Mouse (Mus musculus) lung, postnatal 10 days (tissue): ENCODE measurements around the gene Stk11ip.
A peak's percentile ranks its signal among the peaks of the same experiment; 100 is the strongest.

ENCODE experiments used
- DNase-seq: peaks from one replicate; pipeline ENCODE4 v3.0.0; 2021

Gene Stk11ip

GRCm38 (mm10) chr1:75521321-75522031, at the start of gene Stk11ip:
TSS of gene Stk11ip (plus strand) at chr1:75521529.
- DNase-seq, result peak; percentile 97

DNA sequence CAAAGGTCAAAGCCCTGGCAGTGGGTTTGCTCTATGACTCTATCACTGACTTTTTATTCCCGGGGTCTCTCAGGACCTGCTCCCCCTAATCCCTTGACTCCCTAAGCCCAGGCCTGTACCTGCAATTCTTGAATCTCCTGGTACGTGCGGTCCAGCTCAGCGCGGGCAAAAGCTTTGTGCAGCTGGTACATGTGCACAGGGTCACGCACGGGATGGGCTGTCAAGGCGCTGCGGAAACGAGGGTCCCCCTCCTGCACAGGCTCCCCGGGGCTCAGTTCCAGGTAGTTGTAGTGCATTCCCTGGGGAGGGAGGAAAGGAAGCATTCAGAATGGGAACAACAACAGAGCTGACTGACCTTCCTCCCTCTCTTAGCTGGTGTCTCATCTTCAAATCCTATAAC, 44.9 kb upstream of the Stk11ip start:
- DNase-seq, result no peak

GRCm38 (mm10) chr1:75477264-75477965, 43.9 kb upstream of the Stk11ip start:
- peak; percentile 86 for DNase-seq

DNA sequence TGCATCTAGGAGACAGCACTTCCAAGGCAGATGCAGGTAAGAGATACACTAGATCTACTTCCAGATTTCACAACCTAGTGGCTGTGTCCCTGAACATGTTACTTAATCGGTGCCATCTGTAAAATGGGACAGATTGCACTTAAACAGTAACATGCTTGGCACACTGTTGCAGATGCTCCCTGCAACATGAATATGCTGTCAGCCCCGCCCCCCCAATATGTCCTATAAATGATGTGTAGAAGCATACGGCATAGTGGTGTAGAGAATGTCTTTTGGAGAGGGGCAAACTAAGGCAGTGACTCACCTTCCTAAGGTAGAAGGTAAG, 43.4 kb upstream of the Stk11ip start:
- DNase-seq, result no peak

DNA sequence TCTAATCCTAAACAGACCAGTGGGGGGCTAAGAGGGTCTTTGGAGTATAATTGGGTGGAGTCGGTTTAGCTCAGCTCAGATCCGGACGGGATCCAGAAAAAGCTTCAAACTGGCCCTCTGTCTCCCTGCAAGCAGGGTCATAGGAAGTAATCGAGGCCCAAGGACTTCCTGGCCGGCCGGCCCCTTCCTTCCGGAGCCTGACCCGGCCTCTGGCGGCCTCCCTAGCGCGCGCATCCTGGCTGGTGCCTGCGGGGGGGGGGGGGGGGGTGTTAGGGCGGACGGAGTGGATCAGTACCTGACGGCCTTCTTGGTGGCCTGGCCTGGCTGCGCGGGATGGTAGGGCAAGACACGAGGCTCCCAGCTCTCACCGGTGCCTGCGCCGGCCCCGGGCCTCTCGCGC, 42.8 kb upstream of the Stk11ip start:
- DNase-seq, result peak; percentile 71

DNA sequence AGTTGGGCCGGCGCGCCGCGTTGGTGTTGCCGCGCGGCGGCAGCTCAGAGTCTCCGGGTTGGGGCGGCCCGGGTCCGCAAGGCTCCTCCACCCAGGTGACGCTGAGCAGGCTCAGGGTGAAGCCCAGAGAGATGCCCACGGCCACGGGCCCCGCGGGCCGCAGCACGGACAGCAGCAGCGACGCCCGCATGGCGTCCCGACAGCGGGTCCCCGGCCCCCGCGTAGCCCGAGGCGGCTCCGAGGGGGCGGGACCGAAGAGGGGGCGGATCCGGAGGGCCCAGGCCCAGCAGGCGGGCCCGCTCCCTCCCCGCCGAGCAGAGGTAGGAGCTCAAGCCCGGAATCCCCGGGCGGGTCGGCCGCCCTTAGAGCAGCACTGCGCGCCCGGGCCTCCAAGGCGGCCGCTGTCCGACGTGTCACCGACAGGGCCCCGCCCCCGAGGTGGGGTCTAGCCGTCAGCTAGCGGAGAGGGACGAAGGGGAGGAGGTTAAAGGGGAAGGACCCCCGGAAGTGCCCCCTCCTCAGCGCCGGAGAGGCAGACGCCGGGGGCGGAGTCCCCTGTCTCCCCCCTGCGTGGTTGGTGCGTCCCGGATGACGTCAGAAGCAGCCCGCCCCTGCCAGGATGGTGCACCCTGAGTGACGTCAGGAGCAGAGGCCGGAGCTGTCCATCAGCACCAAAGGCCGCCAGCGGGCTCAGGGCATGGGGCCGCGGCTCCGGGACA, 42.3 kb upstream of the Stk11ip start, which contains the start of the genes Chpf and Tmem198:
Chpf (minus strand) TSS at position 392 of the 719 bp plus-strand sequence.
Tmem198 (plus strand) TSS at position 617 of the 719 bp plus-strand sequence.
- peak; percentile 98 for DNase-seq

- DNase-seq, result no peak
Observed at GRCm38 (mm10) chr1:75479635-75479989, 41.7 kb upstream of the Stk11ip start.

- DNase-seq, result no peak
Observed at GRCm38 (mm10) chr1:75480036-75480435, 41.3 kb upstream of the Stk11ip start.

GRCm38 (mm10) chr1:75480735-75481134, 40.6 kb upstream of the Stk11ip start:
- no peak for DNase-seq

DNA sequence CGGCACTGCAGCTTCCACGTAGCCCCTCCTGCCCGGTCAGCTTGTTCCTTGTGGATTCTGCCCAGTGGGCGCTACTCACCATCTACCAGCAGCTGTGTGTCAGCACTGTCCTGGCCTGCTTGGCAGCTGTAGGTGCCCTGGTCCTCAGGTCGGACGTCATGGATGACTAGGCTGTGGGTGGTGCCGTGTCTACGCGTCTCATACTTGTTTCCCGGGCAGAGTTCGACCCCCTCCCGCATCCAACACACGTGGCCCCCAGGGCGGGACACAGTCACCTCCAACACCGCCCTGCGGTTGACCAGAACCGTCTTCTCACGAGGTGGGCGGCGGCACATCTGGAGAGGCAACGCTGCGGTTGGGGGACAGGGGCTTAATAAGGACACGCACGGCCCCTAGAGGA, 34.8 kb upstream of the Stk11ip start:
- DNase-seq, result no peak

DNA sequence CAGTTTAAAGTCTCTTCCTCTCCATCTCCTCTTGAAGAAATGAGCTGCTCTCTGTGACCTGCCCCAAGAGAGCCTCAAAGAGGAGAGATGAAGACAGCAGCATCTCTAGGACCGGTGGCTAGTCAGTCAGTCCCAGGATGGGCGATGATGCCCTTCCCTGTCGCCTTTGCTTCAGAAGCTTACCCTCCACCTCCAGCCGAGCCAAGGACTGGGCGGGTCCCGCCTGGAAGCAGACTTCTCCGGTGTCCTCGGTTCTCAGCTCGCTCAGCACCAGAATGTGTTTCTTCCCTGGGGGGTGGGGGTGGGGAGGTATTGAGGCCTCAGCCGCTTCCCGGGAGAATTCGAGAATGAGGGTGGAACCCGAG, 34.3 kb upstream of the Stk11ip start:
- DNase-seq, result no peak

- peak; percentile 81 for DNase-seq
Observed at GRCm38 (mm10) chr1:75487405-75488161, 33.7 kb upstream of the Stk11ip start.

DNA sequence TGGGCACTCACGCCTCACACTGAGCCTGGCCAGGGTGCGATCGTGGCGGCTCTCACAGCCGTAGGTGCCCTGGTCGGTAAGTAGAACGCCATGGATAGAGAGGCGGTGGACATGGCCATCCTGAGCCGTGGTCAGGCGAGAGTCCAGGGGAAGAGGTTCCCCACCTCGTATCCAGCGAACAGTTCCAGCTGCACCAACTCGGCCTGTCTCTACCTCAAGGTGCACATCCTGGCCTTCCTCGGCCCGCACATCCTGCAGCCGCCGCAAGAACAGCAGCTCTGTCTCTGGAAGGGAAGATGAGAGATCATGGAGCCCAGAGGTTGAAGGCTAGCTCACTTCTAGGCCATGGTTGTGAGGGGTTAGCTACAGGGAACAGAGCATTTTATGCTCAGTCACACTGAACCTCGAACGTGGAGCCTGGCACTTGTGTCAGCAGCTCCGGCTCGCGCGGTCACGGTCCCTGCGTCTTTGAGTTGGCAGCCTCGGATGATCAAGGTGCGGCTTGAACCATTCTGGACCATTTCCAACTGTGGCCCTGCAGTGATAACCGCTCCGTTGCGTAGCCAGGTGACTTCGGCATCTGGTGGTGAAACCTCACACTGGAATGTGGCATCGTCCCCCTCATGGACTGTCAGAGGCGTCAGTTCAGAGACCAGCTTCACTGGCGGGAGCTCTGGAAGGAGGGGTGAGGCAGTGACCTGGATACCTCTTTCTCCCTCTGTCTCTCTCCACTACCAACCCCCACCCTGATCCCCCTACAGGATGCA, 30.4 kb upstream of the Stk11ip start:
- DNase-seq, result no peak

GRCm38 (mm10) chr1:75492579-75493170, 28.7 kb upstream of the Stk11ip start:
- no peak for DNase-seq

- DNase-seq, result peak; percentile 51
Observed at GRCm38 (mm10) chr1:75494878-75495548, 26.3 kb upstream of the Stk11ip start.

DNA sequence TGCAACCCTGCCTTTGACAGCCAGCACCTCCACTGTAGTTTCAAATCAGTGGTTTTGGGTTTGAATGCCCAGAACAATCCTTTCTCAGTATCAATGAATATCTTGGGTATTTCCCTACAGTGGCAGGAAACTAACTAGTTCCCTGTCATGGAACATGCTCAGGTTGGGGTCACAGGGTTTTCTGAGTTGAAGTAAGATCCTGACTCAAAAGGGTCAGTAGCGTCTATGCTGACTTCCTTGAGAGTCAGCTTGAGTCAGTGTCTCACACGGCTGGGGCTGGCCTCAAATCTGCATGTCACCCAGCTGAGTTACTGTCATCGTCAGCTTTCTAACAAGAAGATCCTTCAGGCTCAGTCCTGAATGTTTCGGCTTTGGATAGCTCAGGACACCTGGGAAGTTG, 22.4 kb upstream of the Stk11ip start:
- DNase-seq, result no peak

DNA sequence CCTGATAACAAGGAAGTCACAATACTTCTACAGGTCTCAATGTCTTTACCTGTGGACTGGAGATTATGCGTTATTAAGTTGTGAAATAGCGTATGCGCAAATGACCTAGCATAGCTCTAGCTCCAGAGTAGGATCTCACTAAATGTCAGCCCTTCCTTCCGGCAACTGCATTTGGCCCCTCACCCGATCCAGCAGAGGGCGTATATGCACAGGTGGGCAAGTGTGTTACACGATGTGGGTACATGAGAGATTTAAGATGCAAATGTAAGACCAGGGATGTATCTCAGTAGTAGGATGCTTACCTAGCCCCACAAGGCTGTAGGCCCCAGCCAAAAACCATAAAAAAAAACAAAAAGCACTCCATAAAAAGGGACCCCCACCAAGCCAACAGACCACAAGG, 21.9 kb upstream of the Stk11ip start:
- no peak for DNase-seq

- no peak for DNase-seq
Observed at GRCm38 (mm10) chr1:75501905-75502304, 19.4 kb upstream of the Stk11ip start.

GRCm38 (mm10) chr1:75502945-75503650, 18.2 kb upstream of the Stk11ip start:
- DNase-seq, result no peak

- no peak for DNase-seq
Observed at GRCm38 (mm10) chr1:75503651-75503980, 17.7 kb upstream of the Stk11ip start.
